Mouse (Mus musculus) frontal cortex, postnatal 10 days (tissue): ENCODE measurements at regions not wholly inside any gene's neighbourhood (a gene's known extent, or its start where the extent isn't known, plus 50 kb on each side); places are given as distances from the start of the nearest gene placed in this dataset.

ENCODE experiments used
- DNase-seq, 2 experiments: peaks; one replicate each; pipeline ENCODE4 v3.0.0; 2022; ENCODE audit warnings: low spot score in 2 of 2, mixed read lengths in 1 of 2

DNA sequence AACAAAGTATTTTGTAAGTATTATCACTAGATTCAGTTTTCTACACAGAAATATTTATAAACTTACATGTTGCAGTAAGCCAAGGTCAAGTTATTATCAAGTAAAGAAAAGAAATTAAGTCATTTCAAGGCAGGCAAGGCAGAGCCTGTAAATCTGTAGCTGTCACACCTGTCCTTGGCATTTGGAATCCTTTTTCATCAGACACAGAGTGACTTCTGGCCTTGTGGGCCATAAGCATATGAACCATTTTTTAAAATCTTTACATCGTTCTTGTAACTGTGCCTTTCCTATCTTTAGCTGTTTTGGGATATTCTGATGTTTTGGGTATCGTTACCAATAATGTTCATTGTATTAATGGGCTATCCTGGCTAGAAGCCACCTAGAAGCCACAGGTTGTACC is 76.7 kb upstream of the Frmd4a start:
- DNase-seq, result no peak

DNA sequence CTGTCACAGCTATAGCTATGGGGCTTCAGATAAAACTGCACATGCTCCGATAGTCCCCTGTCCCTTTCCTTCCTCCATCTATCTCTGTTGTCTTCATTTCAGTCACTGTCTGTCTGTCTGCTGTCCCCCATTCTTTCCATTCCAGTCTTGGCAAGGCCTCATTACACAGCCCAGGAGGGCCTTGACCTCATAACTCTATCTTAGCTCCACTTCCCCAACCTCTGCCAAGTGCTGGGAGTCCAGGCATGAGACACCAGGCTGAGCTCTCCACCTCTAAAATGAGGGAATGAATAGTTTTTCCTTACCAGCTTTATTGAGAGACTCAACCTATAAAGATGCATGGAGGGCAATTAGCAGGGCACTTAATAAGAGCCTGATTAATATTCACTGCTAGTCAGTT is 76.0 kb upstream of the Frmd4a start:
- DNase-seq, result no peak

DNA sequence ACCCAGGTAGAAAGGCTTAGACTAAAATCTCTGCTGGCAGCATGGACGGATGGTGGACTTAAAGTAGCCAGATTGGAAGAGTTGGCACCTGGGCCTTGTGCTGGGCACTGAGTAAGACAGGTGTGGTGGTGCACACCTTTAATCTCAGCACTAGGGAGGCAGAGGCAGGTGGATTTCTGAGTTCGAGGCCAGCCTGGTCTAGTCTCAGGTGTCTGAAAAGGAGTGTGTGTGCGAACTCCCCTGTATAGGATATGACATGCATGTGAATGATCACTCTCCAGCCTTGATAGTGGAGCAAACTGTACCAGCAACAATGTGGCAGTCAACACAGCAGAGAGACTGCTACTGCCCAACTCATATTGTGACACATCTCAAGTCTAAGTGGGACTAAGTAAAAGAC is 70.1 kb upstream of the Frmd4a start:
- DNase-seq, result no peak

GRCm38 (mm10) chr2:3948331-3948730 is 69.2 kb upstream of the Frmd4a start:
- DNase-seq, result no peak

- no peak for DNase-seq
Measured at GRCm38 (mm10) chr2:3957491-3957890, 60.0 kb upstream of the Frmd4a start.

GRCm38 (mm10) chr2:3958065-3958641 is 59.4 kb upstream of the Frmd4a start:
- DNase-seq, result peak; percentile 52 to 59

GRCm38 (mm10) chr2:3958711-3959110 is 58.8 kb upstream of the Frmd4a start:
- DNase-seq, result no peak

- DNase-seq, result peak in 1 of 2 experiments; percentile 7
Measured at GRCm38 (mm10) chr2:3959181-3959580, 58.3 kb upstream of the Frmd4a start.

- no peak for DNase-seq
Measured at GRCm38 (mm10) chr2:3960213-3960612, 57.3 kb upstream of the Frmd4a start.

DNA sequence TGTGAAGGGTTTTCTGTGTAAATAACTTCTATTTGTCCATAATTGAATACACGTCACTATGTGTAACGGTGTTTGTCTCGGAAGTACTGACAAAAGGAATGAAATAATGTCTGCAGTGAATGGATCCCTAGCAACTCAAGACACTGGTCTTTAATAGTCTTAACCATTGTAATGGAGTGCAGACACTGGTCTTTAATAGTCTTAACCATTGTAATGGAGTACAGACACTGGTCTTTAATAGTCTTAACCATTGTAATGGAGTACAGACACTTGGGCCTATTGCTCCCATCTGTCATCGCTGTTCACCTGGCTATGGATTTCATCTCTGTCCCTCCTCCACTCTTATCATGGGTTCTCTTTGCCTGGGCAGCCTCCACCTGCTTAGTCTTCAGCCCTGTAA is 53.2 kb upstream of the Frmd4a start:
- no peak for DNase-seq
